Mouse (Mus musculus) thymus, postnatal 14 days (tissue): ENCODE measurements around the gene Cd300lb.
"Not testable (repeated sequence)": the region's sequence is repeated elsewhere in the genome, so short reads cannot be mapped to it uniquely, and the experiment has no call there.

Experiments
- DNase-seq: peaks from one replicate; pipeline ENCODE4 v3.0.0; 2021

The Cd300lb gene

GRCm38 (mm10) chr11:114934144-114934543 lies at the start of gene Cd300lb:
TSS of gene Cd300lb (minus strand) at chr11:114934386.
- DNase-seq, result no peak

- DNase-seq, result no peak
Observed at GRCm38 (mm10) chr11:114981866-114982265, 47.7 kb upstream of the Cd300lb start.

DNA sequence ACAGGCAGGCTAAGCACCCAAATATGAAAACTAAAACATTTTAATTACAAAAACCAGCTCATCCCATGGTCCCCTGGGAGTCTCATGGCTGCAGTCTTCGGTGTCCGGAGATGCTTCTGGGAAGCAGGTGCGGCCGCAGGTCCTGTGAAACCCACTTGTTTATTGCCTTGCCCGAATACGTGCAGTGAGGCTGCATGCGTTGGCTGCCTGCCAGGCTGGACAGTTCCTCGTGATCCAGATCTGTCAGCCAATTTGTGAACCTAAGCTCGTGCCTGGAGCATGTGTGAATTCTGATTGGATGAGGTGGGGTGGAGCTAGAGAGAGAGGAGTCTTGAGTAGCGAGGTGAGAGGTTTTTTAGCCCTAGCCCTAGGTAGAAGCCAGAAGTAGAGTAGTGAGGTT lies 38.5 kb upstream of the Cd300lb start:
- no peak for DNase-seq

DNA sequence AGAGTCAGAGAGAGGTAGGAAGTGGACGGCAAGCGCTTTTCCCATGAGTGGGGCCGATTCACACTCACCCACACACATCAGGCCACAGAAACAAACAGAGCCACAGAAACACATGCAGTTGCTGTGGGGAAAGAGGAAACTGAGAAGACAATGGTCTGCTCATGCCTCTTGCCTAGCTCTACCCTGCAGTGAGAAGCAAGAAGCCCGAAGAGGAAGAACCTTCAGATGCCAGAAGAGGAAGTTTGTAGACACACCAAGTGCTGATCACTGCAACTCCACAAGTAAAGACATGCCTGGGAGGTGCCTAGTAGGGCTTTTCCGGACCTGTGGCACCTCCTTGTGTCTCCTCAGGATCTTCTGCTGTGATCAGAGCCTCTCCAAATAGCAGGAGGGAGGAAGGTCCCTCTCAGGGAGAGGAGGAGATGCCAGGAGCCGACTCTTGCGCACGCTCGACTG lies 34.6 kb upstream of the Cd300lb start, which contains the start of gene Cd300c:
Gene Cd300c (minus strand): TSS at position 406 of the 456 bp plus-strand sequence.
- no peak for DNase-seq

DNA sequence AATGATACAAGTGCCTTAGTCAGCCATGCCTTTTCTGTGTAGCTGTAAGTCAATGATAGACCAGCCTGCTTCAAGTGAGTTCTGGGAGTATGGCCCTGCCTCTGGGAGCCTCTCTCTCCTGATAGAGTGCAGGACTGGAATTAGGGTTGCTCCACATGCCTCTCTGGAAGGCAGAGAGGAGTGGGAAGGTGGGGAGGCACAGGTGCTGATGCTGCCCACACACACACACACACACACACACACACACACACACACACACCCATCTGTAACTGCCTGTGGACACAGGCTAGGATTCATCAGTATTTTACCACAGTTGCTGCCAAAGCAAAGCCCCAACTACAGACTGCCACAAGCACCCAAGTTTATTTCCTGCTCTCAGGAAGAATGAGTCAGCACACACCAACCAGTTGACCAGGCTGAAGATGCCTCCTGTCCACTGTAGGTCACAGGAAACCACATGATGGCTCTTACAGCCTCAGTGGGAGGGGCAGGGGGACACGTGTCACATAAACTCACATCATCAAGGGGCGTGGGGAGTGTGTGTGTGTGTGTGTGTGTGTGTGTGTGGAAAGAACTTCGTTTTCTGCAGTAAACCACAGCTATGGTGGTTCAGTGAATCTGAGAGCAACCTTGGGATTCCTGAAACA lies 31.1 kb upstream of the Cd300lb start:
- DNase-seq, result no peak

GRCm38 (mm10) chr11:114960369-114960768 lies 26.2 kb upstream of the Cd300lb start:
- DNase-seq, result no peak

DNA sequence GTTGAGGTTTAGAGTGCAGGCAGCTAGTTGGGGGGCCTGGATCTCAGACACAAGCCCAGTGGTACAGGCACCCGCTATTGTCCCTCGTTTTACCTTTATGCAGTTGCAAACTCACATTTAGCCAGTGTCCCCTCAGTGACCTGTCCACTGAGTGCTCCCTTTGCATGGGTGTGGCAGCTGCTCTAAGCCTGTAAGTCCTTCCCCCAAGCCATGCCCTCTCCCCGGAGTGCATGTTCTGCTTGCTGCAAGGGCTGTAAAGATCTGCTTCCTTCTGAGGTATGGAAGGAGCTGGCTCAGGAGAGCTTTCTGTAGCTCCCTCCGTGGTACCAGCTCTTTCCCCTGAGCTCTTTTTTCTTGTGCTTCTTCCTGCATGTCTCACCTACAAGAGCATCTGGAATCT lies 595 bp downstream of the Cd300lb start:
- no peak for DNase-seq

GRCm38 (mm10) chr11:114931041-114931440 lies 3.1 kb downstream of the Cd300lb start:
- no peak for DNase-seq

DNA sequence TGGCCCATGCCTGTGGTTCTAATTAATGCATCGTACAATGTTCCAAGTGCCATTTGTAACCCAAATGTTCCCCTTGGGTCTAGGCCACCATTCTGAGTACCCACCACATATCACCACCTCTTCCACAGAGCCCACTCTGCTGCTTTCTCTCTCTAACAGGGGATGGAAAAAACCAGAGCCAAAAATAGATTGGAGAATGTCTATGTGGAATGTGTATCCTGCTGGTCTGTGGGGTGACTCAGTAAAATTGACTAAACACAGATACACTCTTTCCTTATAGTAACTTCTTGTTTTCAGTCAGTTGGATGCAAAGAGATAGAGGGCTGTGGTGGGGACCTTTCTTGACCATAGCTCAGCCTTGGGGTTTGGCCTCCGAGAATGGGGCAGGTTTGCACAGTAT lies 4.6 kb downstream of the Cd300lb start:
- no peak for DNase-seq

DNA sequence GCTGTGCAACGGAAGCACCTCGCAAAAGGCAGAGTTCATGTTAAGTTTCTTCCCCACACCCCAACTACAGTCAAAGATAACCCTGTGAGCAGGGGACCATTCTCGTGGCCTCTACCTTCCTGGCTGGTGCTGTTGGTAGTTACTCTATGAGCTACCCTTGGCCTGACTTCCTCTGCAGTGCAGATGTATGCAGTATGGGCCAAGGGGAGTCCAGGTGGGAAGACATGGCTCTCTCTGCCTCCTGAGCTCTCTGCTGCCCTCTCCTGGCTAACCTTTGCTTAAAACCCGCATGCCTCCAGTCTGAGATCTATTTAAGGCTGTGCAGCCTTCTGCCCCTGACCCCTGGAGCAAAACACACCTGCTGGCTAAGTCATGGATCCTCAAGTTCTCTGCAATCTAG lies 10.2 kb downstream of the Cd300lb start:
- peak; percentile 69 for DNase-seq

DNA sequence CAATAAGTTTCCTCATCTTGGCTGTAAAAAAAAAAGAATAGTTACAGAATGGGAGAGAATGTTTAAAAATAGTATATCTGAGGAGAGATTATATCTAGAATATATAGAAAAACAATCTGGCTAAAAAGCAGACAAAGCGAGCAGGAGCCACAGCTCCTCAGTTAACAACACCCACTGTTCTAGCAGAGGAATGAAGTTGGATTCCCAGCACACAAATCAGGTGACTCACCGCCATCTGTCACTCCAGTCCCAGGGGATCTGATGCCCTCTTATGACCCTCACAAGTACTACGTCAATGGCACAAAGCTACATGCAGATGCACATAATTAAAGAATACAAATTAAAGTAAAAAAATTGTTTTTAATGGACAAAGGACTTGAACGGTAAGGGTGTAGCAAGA lies 11.7 kb downstream of the Cd300lb start:
- no peak for DNase-seq

DNA sequence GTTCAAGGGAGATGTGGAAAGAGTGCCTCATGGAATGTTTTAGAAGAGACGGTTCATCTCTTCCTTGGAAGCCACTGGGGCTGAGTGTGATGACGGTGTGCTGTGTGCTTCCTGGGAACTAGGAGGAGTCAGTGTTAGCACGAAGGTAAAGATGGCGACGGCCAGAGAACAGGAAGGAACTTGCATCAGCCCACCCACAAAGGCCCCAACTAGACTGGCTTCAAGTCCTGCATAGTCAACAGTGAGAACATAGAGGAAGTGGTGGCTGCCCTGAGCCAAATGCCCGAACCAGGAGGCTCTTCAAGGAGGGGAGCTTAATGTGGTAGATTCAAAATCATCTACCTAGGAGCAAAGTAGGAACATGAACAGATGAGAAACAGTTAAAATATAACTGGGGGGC lies 17.1 kb downstream of the Cd300lb start:
- no peak for DNase-seq

DNA sequence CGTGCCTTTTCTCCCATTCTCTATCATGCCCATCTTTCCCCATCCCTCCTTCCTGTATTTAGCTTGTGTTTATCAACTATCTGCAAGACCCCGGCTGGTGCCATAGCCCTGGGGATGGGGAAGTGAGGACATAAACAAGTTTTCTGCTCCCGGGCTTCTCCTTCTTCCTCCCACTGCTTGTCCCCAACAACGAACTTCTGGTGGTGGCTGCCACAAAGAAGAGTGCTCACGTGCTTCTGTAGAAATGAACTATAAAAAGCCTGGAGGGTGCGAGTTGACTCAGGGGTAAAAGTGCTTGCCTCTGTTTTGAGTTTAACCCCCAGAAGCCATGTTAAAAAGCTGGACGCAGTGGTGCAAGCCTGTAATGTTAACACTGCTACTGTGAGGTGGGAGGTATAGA lies 19.2 kb downstream of the Cd300lb start:
- no peak for DNase-seq

GRCm38 (mm10) chr11:114912847-114913246 lies 21.3 kb downstream of the Cd300lb start:
- peak; percentile 44 for DNase-seq

DNA sequence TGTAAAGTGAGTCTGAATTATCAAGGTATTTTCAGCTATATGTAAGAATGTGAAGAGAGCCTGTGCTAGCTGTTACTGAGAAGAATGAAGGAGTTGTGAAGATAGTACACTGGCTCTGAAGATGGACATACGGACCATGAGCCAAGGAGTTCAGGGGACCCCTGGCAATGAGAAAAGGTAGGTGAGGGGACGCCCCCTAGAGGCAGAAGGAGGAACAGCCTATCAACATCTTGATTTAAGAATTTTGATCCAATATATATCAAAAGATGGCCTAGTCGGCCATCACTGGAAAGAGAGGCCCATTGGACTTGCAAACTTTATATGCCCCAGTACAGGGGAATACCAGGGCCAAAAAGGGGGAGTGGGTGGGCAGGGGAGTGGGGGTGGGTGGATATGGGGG lies 24.6 kb downstream of the Cd300lb start:
- not testable (repeated sequence) for DNase-seq

GRCm38 (mm10) chr11:114908086-114908485 lies 26.1 kb downstream of the Cd300lb start:
- no peak for DNase-seq

- no peak for DNase-seq
Observed at GRCm38 (mm10) chr11:114907567-114907966, 26.6 kb downstream of the Cd300lb start.

DNA sequence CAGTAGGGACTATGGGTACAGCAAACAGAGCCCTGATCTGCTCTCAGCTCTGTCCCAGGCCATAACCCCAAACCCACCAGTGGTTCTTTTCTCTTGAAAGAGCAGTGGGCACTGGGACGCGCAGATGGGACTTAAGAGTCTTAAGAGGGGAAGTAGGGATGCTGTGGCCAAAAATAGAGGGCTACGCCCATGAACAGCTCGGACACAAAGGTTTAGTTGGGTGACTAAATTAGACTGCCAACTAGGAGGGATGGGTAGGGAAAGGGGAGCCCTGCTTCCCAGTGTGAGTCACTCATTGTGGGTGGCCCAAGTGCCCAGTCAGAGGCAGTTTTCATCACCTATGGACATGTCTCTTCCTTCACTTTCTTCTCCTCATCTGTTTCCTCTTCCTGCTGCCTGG lies 31.0 kb downstream of the Cd300lb start:
- DNase-seq, result no peak

DNA sequence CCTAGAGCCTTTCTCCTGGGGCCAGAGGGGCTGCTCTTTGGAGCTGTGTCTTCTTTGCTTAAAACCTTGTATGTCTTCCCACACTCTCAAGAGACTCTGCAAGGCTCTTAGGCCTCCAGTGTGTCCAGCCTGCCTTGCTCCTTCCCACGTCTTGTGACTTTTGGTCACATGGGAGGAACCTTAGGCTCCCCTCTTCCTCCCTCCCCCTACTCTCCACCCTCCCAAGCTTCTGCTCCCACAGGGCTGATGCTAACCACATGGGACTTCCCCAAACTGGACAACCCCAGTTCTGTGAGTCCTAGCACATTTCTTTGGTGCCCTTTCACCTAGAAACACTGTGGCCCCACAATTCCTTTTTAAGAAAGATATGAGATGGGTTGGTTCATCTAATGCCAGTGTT lies 36.2 kb downstream of the Cd300lb start:
- no peak for DNase-seq

DNA sequence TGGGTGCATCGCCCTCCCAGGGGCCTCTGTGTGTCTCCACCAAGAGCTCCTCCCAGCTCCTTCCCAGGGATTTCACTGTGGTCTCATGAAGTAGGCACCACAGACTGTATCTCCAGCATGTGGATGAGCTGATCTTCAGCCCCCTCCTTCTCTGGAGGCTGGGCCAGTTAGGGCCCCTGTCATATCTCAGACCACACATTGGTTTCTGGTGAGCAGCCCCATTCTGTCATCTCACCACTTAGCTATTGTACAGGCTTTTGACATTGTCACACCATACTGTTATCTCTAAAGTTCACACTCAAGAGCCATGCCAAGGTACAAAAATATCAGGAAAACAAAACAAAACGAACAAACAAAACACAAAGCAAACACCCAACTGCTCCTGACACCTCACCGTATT lies 38.1 kb downstream of the Cd300lb start:
- DNase-seq, result no peak

GRCm38 (mm10) chr11:114890542-114890941 lies 43.6 kb downstream of the Cd300lb start:
- DNase-seq, result no peak

- DNase-seq, result no peak
Observed at GRCm38 (mm10) chr11:114889991-114890518, 44.1 kb downstream of the Cd300lb start, which contains the start of gene Cd300a. TSS of gene Cd300a (plus strand) at chr11:114890041.

GRCm38 (mm10) chr11:114884380-114885100 lies 49.6 kb downstream of the Cd300lb start:
- no peak for DNase-seq

- DNase-seq, result no peak
Observed at GRCm38 (mm10) chr11:114883251-114883789, 50.9 kb downstream of the Cd300lb start.
